Mouse (Mus musculus) thymus, adult 2 months (tissue): ENCODE results near the gene Chrm3. TPM values are rescaled to one million over a fixed set of nuclear protein-coding genes. Genes with fewer than 3 reads are reported as not detected.

ENCODE experiments used
- DNase-seq: peaks from one replicate; pipeline ENCODE4 v3.0.0; 2021
- H3K27ac ChIP-seq: fragments of 200-500 bp; 2 replicates; pipeline ENCODE4 v1.5.1; 2012; ENCODE audit warnings: low read length, control low read depth; ENCODE audit not compliant: control insufficient read depth, insufficient read depth
- H3K27me3 ChIP-seq: fragments of 200-500 bp; 2 replicates; pipeline ENCODE4 v1.6.1; 2012; ENCODE audit warnings: mild to moderate bottlenecking, low read length, moderate library complexity, mixed read lengths; ENCODE audit not compliant: control insufficient read depth, insufficient read depth
- H3K36me3 ChIP-seq: fragments of 200-500 bp; 2 replicates; pipeline ENCODE4 v1.6.1; 2012; ENCODE audit warnings: mild to moderate bottlenecking, low read length, moderate library complexity; ENCODE audit not compliant: control insufficient read depth, insufficient read depth
- H3K4me1 ChIP-seq: fragments of 200-500 bp; replicated peaks from 2 replicates; pipeline ENCODE4 v1.6.1; 2012; ENCODE audit warnings: low read length; ENCODE audit not compliant: control insufficient read depth, insufficient read depth
- H3K4me3 ChIP-seq: fragments of 200-500 bp; 2 replicates; pipeline ENCODE4 v1.5.1; 2012; ENCODE audit warnings: mild to moderate bottlenecking, low read length, control low read depth, moderate library complexity; ENCODE audit not compliant: control insufficient read depth, insufficient read depth
- CTCF ChIP-seq: fragments of 200-500 bp; IDR thresholded peaks from 2 replicates; pipeline ENCODE4 v1.5.1; 2012; ENCODE audit warnings: mild to moderate bottlenecking, control low read depth, low read length, moderate library complexity, borderline replicate concordance; ENCODE audit not compliant: control insufficient read depth, poor library complexity, insufficient read depth; ENCODE audit errors: extremely low read depth
- POLR2A ChIP-seq: fragments of 200-500 bp; IDR thresholded peaks from 2 replicates; pipeline ENCODE4 v1.6.1; 2012; ENCODE audit warnings: mild to moderate bottlenecking, low read length, control low read depth, moderate library complexity; ENCODE audit not compliant: control insufficient read depth, poor library complexity, insufficient read depth; ENCODE audit errors: extremely low read depth
- WGBS: fragments of 180-500 bp; shearing (Covaris S2); methylation state at CpG from one replicate; pipeline ENCODE4 v1.1.7; 2018; 5-methylcytosine and 5-hydroxymethylcytosine counted together
- polyA plus RNA-seq: library from polyadenylated mRNA; depleted of rRNA; stranded (reverse); fragments of >200 nt; gene quantifications from 2 replicates; pipeline ENCODE4 v1.2.3, GENCODE M21; 2012

Chrm3 gene
- polyA plus RNA-seq, 1 experiment: 0.28 TPM

- H3K4me3 ChIP-seq: no peak overlapping the region
- no peak overlapping the region for H3K27ac ChIP-seq
- TF ChIP-seq POLR2A (no peak), CTCF (no peak)
- 88% methylated on average over 2 of the region's 2 CpGs for WGBS
- H3K4me1 ChIP-seq: no peaks in the 10 kb centered on the region
- DNase-seq: no peak
- no peaks in the 10 kb centered on the region for H3K36me3 ChIP-seq
- H3K27me3 ChIP-seq: no peaks in the 10 kb centered on the region
Measured at GRCm38 (mm10) chr13:10237616-10238015, 123.0 kb downstream of the Chrm3 start.

GRCm38 (mm10) chr13:10236279-10236678 is 124.4 kb downstream of the Chrm3 start:
- DNase-seq: no peak
- 96% methylated on average over 4 of the region's 4 CpGs for WGBS
- no peak overlapping the region for H3K4me3 ChIP-seq
- no peak for TF ChIP-seq POLR2A
- TF ChIP-seq CTCF: no peak
- no peaks in the 10 kb centered on the region for H3K27me3 ChIP-seq
- no peak overlapping the region for H3K27ac ChIP-seq
- H3K4me1 ChIP-seq: no peaks in the 10 kb centered on the region
- H3K36me3 ChIP-seq: no peaks in the 10 kb centered on the region

GRCm38 (mm10) chr13:10235391-10236169 is 125.1 kb downstream of the Chrm3 start:
- H3K4me3 ChIP-seq: no peak overlapping the region
- no peak for DNase-seq
- no peaks in the 10 kb centered on the region for H3K27me3 ChIP-seq
- H3K36me3 ChIP-seq: no peaks in the 10 kb centered on the region
- no peak overlapping the region for H3K27ac ChIP-seq
- no peaks in the 10 kb centered on the region for H3K4me1 ChIP-seq
- WGBS: 92% methylated on average over 5 of the region's 5 CpGs
- TF ChIP-seq CTCF: no peak
- TF ChIP-seq POLR2A: no peak

- Histone ChIP-seq H3K4me1 (no peaks in the 10 kb centered on the region), H3K27me3 (no peaks in the 10 kb centered on the region), H3K36me3 (no peaks in the 10 kb centered on the region), H3K27ac (no peak overlapping the region), H3K4me3 (no peak overlapping the region)
- no peak for TF ChIP-seq CTCF
- 62% methylated on average over 4 of the region's 4 CpGs for WGBS
- no peak for DNase-seq
Measured at GRCm38 (mm10) chr13:10220403-10220802, 140.2 kb downstream of the Chrm3 start.

GRCm38 (mm10) chr13:10212112-10212511 is 148.5 kb downstream of the Chrm3 start:
- DNase-seq: no peak

GRCm38 (mm10) chr13:10210522-10211244 is 150.0 kb downstream of the Chrm3 start:
- no peak for TF ChIP-seq CTCF
- no peak for TF ChIP-seq POLR2A
- no peak for DNase-seq
- Histone ChIP-seq H3K27me3 (no peaks in the 10 kb centered on the region), H3K27ac (no peak overlapping the region), H3K4me3 (no peak overlapping the region), H3K36me3 (no peaks in the 10 kb centered on the region), H3K4me1 (no peaks in the 10 kb centered on the region)
- WGBS: 0% methylated on average over 1 of the region's 1 CpGs

More at GRCm38 (mm10) chr13:10212112-10212511, 148.5 kb downstream of the Chrm3 start:
- Histone ChIP-seq H3K4me3 (no peak overlapping the region), H3K4me1 (no peaks in the 10 kb centered on the region), H3K36me3 (no peaks in the 10 kb centered on the region), H3K27ac (no peak overlapping the region), H3K27me3 (no peaks in the 10 kb centered on the region)
- WGBS: 93% methylated on average over 2 of the region's 2 CpGs
- no peak for TF ChIP-seq POLR2A
- TF ChIP-seq CTCF: no peak
